Mouse (Mus musculus): ENCODE data around the gene Spata32.

Gene Spata32

DNA sequence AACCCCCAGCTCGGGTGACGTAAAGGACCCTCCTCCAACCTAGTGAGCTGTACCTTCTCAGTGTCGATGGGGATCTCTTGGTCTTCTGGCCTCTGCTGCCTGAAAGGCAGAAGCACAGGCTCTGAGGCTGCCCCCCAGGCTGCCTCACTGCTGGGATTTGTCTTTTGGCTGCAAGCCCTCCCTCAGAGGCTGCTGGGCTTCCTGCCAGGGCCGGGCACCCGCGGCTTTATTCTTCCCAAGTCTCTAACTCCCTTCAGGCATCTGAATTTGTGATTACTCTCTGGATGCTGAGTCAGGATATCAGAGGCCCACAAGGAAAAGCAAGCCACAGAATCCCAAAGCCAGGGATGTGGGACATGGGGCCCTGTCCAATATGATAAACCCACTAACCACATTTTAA, 16.6 kb downstream of the Spata32 start:
- DNase-seq = peak; percentile 69

DNA sequence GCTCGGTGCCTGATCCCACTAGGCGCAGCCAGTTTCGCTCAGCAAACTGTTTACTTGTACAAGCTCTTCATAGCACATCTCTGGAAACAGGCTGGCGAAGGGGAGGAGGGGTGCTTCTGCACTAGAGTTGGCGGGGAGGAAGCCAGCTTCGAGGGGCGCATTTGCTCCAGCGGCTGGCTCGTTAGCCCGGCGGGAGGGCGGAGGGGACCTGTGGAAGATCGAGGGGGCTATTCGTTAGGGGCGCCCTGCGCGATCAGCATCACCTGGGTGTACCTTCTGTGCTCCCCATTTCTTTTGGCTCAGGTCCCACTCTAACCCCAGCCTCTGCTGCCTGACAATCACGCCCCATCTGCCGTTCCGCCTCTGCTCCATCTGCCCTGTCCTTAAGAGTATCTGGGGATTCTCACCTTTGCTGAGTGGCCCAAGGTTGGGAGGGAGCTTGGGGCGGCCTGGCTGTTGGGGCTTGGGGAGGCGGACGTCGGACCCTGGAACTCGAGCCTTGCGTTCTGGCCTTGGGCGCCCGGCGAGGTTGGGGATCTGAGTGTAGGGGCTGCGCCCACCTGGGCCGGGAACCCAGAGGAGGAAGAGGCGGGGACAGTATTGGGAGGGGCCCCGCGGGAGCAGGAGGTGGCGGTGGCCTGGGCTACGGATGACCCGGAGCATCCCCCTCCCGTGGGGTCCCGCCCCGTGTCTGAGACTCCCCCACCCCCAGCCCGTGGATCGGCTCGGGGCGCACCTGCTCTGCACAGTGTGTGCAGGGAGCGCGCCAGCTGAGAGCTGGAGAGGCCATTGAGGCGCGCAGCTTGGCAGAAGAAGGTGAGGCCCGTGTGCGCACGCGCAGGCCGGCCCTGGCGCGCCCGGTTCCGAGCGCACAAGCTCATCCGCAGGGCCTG, 19.1 kb downstream of the Spata32 start:
- DNase-seq = peak; percentile 58

DNA sequence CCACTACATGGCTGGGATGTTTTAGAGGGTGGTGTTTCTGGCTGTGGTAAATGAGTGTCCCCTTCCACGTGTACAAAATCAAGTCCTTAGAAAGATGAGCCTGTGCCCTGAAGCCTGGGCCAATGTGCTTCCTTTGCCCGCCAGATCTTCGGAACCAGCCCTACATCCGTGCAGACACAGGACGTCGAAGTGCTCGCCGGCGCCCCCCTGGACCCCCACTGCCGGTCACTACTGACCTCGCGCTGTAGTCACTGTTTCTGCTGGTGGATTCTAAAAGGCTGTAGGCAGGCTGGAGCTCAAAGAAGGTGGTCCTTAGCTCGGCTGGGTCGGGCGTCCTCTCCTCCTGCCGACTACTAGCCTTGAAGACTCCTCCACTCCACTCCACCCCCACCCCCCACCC, 19.9 kb downstream of the Spata32 start:
- DNase-seq = peak; percentile 7

DNA sequence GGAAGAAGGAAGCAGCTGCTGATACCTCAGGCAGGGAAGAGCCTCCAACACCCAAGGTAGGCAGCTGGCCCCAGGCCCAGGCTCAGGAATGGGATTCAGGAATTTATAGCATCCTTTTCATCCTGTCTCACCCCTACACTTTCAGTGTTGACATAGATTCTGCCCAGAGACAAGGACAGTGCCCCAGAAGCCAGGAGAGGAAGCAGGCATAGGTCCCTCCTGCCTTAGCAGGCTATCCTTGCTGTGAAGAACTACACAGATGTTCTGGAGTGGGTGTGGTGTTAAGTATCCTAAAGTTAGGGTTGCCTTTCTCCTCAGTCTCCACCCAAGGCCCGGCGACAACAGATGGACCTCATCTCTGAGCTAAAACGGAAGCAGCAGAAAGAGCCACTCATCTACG, 20.9 kb downstream of the Spata32 start:
- DNase-seq = peak; percentile 5

DNA sequence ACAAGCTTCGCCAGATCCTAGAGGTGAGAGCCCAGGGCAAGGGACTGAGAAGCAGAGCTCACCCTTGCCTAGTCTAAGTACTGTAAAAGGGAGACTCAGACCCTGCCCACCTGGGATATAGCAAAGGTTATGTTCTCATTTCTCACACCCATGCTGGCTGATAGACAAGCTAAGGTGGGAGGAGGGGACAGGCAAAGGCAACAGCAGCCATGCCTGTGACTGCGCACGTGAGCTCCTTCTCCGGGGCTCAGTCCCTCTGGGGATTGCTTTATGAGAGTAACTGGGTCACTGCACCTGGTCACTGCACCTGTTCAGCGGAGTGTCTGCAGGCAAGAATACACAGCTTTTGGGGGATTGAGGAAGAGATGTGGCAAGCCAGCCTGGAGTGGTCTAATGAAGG, 22.6 kb downstream of the Spata32 start:
- peak; percentile 4 for DNase-seq

DNA sequence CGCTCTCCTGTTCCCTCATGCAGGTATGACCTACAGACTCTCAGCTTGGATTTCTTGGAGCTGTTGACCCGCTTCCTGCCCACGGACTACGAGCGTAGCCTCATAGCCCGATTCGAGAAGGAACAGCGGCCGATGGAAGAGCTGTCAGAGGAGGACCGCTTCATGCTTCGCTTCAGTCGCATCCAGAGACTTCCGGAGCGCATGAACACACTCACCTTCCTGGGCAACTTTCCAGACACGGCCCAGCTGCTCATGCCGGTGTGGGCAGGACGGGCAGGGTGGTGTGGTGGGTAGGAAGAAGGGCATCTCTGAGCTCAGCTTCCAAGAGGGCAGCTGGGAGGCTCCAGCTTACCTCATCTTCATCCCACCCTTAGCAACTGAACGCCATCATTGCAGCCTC, 23.0 kb downstream of the Spata32 start:
- DNase-seq = peak; percentile 43

DNA sequence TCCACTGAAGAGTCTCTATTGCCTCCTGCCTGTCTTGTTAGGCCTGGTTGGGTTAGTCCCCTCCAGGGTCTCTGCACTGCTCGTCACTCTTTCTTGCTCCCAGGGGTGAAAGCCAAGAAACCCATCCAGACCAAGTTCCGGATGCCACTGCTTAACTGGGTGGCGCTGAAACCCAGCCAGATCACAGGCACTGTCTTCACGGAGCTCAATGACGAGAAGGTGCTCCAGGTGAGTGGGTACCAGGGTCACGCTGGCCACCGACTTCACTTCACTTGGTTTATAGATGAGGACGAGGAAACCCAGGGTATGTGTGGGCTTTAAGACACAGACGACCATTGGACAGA, 24.4 kb downstream of the Spata32 start:
- peak; percentile 5 for DNase-seq

DNA sequence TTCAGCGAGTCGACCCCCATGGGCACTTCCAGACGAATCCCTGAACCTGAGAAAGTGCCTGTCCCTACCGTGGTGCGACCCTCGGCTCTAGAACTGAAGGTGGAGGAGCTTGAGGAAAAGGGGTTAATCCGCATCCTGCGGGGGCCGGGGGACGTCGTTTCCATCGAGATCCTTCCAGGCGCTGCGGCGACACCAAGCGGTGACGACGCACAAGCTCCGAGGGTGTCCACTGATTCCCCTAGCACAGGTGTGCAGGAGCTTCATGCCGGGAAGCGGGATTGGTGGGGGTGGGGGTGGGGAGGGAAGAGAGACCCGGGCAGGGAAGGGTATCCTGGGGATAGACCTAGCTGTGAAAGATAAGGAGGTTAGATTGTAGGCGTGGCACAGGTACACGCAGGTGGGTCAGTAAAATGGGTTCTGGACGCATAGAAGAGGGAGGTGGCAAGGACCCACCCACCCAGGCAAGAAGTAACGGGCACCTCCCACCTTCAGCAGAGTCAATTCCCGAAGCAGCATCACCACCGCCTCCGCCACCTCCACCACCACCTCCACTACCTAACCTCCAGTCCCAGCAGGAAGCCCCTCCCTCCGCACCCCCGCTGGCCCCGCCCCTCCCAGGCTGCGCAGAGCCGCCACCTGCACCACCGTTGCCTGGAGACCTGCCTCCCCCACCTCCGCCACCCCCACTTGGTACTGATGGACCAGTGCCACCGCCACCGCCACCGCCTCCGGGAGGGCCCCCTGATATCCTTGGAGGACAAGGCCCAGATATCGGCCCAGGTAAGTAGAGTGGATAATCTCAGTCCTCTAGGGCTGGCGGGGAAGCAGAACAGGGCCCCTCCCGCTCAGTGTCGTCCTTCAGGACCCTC, 25.0 kb downstream of the Spata32 start:
- peak; percentile 62 for DNase-seq

DNA sequence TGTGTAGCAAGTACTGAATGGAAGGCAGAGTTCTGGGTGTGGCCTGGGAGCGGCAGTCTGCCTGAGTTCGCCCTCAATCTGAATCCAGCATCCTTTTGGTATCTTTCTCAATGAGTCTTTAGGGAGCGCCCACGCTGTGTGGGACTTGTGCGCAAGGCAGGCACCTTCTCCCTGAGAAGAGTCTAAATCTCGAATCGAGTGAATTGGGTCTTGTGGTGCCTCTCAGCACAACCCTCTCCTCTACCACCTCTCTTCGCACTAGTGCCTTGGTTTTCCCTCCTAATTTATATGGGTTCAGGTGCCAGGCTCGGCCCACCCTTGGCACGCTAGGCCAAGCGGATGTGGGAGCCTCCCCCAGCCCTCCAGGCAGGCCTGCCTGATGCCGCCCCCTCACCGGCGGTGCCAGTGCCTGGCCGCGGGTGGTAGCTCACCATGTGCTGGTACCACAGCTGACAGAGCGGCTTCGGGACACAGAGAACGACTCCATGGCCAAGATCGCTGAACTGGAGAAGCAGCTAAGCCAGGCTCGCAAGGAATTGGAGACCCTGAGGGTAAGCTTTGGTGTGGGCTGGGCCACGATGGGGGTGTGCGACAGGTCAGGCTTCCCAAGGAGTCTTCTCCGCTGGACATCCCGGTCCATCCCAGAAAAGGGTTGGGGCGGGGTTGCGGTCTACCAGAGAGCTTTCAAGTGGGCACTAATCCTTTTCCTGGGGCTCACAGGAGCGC, 25.8 kb downstream of the Spata32 start:
- peak; percentile 15 for DNase-seq

DNA sequence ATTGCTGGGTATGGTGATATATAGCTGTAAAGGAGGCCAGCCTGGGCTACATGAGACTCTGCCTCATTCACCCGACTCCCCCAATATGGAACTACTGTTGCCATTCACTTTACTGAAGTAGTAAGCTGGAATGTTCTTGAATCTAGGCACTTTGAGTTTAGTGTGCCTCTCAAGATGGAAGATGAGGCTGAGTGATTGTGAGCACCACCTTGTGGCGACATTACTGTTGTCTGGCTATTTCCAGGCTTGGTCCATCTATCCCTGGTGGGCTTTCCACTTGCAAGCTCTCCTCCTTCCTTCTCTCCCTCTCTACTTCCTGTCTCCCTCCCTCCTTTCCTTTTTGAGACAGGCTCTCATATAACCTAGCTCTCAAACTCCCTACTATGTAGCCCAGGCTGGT, 33.3 kb downstream of the Spata32 start:
- peak; percentile 83 for DNase-seq

DNA sequence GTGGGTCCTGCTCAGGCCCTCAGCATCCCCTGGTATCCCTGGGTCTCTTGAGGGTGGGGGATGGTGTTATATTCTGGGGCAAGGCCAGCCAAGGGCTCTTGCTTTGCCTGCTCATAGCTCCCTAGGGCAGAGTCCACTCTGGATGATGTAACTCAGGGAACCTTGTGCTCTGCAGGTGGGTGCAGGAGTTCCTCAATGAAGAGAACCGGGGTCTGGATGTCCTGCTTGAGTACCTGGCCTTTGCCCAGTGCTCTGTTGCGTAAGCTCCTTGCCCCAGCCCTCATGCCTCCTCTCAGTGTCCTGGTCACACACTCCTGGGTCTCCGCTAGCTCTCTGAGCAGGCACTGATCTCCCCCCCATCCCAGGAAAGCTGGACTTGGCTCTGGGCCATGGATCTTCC, 36.3 kb downstream of the Spata32 start:
- peak; percentile 71 for DNase-seq

DNA sequence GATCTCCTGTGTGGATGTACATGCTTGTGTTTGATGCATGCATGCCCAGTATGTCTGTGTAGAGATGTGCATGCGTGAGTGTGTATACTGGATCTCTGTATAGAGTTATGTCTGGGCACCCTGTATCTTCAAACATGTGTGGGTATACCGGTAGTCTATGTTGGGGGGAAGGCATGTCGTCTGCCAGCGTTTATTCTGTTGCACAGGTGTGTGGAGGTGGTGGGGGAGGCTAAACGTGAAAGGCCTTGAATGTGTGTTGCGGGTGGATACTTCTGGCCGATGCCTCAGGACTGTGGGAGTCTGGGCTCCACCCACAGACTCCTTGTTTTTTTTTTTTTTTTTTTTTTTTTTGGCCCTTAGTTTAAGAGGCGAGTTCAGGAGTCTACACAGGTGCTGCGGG, 36.9 kb downstream of the Spata32 start:
- no peak for DNase-seq

DNA sequence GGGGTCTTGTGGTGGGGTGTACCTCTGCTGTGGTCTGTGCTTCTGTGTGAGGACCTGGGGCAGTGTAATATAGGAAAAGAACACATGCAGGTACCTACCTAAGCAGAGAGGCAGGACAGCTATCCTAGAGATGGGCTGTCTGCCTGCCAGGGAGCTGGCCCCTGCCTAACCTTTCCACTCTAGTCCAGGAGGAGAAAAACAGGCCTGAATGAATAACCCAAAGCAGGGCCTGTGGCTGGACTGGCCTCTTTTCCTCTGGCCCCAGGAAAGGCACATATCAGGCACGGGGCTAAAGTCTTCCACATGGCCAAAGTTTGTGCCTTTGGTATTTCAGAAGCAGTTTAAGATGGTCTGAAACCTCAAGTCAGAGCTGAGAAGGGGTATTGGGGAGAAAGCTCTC, 37.8 kb downstream of the Spata32 start:
- DNase-seq = no peak

DNA sequence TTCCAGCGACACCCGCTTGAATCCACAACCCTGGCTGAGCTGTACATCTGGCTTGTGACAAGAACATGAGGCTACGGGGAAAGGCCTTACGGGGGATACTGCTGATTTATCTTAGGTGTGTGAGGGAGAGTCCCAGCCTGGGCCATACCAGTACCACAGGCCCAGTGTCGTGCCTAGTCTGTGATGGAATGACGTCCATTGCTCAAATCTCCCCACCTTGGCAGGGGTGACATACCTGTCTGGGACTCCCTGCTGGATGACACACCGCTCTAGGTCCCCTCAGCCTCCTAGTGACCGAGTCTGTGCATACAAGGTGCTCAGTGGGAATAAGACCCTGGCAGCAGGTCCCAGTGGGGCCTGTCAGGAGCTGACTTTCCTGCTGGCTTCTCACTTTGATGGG, 39.5 kb downstream of the Spata32 start:
- no peak for DNase-seq

DNA sequence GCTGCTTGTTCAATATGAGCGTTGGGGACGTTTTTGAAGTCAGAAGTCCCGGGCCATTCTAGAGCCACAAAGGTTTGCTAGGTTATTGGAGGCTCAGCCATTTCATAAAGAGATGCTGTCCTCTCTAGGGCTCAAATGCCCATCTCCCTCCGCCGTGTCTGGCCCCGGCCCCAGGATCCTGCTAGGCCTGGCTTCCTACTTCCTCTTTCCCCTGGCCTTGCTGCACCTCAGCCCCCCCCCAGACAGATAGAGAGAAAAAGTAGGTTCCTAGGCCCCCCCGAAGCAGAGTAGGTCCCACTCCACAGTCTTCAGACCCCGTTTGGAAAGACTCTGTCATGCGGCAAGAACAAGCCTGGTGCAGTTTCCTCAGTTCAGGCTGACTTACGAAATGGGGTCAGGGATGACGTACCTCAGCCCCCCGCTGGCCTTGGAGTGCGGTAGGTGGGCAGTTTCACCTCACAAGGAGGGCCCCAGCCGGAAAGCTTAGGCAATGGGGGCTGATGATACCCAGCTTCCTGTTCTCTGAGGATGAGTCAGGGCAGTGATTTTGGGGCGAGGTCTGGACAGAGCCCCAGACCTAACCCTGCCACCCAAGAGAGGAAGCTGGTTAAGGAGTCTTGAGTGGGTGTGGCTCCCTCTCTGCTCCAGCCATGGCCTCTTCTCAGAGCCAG, 40.3 kb downstream of the Spata32 start:
- no peak for DNase-seq

DNA sequence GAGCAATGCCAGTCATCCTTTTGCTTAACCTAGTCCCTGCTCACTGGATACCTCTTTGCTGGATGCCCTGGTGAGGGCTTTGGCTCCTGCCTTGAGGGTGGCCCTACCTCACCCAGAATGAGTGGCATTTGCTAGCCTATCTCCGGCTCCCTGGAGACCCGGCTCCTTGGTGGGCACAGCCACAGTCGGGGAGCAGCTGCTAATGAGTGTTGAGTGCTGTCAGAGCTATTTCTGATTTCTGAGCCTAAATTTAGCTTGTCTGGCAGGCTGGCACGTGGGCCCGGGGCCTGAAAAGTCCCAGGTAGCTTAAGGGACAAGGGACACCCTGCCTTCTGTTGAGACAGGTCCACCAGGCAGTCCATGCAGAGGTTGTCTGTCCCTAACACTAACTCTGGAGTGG, 41.0 kb downstream of the Spata32 start:
- DNase-seq = no peak

DNA sequence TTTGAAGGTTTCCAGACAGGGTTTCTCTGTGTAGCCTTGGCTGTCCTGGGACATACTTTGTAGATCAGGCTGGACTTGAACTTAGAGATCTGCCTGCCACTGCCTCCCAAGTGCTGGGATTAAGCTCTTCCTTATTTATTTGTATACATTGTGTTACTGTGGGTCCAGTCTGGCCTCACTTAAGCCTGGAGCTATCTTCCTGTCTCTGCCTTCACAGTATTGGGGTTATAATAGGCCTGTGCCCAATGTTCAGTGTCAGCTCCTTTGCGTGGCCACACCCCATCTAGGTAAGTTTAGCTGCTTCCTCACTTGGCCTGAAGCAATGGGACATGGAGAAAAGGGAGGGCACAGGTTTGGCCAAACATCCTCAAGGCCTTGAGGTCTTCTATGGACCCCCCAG, 41.7 kb downstream of the Spata32 start:
- DNase-seq = no peak

DNA sequence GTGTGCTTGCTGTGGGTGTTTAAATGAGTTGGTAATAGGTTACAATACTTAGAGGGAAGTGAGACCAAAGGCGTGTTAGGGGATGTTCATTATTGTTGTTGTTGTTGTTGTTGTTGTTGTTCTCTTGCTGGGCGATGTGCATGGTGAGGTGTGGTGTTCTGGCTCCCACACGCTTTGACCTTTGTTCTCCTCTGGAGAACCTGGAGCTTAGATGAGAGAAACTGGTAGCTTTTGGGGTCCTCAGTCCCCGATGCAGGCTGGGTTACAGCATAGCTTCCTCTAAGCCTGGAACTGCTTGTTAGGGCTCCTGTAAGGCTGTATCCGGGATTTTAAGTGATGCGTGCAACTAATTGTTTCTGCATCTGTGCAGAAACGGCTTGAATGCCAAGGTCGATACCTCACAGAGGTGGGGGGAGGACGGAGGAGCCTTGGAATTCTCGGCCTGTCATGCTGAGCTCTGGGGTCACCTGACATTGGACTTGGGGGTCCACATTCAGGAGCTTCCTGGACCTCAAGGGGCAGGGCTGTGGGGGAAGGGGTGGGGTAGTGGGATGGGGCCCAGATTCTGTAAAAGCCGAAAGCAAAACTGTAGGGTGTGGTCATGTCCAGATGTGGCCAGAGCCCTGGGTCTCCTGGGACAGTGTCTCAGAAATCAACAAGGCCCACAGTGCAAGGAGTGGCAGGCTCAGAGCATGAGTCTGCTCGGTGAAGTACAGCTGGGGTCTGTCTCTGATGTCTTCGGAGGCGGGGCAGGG, 42.4 kb downstream of the Spata32 start:
- no peak for DNase-seq

DNA sequence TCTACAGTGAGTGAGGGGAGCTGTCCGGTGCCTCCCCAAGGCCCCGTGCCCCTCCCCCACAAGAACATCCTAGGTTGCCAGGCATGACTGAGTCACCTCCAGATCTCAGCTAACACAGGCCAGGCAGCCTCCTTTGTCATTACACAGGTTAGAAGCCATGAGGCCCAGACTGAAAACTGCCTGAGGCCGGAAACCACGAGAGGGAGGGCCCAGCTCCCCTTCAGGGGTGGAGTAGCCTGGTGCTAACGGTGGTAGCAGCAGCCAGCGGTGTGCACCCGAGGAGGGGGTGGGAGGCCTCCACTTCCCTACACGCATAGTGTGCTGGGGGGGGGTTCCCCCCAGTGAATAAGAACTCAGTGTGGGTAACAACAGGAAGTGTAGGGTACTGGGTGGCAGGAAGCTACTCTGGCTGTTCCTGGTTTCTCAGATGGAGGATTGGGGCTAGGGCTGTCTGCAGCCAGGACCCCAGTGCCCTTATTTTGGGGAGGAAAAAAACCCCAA, 43.3 kb downstream of the Spata32 start:
- peak; percentile 48 for DNase-seq

DNA sequence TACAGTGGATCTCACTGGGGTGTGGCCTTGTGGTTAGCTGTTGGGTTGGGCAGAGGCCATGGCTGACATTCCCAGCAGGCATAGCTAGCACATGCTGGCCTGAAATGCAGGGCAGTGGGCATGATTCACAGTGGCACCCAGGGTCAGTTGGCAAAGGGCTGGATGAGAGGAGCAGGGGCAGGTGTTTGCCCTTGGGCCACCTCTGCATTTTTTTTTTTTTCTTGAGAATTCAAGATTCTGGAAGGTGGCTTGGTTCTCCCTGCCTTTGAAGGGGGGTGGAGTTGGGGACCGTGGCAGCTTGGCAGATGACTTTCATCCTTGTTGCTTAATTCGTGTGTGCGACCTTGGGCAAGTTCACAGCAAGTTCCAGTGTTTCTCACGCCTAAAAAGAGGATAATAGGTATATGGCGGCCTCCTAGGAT, 43.8 kb downstream of the Spata32 start:
- DNase-seq = no peak

DNA sequence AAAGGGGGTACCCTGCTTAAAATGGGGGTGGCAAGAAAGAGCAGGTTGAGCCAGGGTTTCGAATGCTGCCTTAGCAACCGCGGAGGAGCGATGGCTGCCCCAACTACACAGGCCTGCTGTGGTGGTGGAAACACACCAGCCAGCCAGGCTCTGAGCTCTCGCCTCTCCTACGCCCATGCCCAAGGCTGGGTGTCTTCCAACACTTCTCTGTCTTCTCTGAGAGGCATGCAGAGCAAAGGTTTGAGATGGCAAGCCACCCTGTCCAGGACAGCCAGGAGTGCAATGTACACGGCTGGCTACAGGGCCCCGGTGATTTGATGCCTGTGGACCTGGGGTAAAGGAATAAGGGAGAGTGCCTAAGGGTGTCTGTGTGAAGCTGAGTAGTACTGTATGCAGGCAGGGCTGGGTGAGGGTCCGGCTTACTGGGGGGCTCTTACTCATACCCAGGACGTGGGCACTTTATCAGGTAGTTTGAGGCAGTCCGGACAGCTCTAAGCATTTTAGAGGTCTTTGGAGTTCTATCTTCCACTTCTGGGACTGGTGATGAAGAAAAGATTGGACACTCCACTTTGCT, 44.4 kb downstream of the Spata32 start:
- no peak for DNase-seq

Data from kidney, postnatal 10 days (tissue).